Mouse (Mus musculus): ENCODE results near the gene Fchsd2.

DNA sequence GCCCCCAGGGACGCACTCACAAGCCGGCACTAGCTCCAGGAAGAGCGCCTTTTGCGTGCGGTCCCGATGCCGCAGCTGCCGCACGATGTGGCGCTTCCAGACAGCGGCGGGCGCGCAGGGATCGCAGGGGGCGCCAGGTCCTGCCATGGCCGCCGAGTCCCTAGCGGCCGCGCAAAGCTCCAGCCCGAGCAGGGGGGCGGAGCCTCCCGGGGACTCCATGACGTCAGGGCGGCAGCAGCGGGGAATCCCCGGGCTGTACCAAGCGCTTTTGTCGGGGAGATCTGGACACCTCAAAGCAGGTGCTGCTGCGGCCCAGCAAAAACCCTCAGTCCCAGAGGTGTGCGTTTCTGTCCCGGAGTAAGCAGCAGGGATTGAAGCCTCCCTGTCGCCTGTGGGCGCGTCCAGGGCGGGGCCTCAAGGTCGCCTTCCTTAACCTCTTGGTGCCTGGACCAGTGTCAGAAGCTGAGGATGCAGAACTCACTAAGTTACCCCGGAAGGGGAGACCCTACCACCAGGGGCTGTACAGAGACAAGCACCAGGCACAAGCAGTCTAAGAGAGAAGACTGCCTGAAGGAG is 209.3 kb downstream of the Fchsd2 start, which contains the start of gene Atg16l2:
- no peak for TF ChIP-seq CTCF (IDR thresholded peaks at IDR 0.05; ENCODE audit: extremely low read depth, insufficient read depth, low read length)
- TF ChIP-seq POLR2A (IDR thresholded peaks at IDR 0.05; ENCODE audit: extremely low read depth, insufficient read depth, low read length): peak; percentile 21; the same call in 1 of the 2 replicates
